Mouse (Mus musculus): ENCODE data around the gene Lmntd2. TPM values are rescaled to one million over a fixed set of nuclear protein-coding genes. Genes with fewer than 3 reads are reported as not detected.

Lmntd2 gene
- polyA plus RNA-seq, 3 experiments from 2014 or later: 4.6 to 11.3 (median 8.5) TPM

DNA sequence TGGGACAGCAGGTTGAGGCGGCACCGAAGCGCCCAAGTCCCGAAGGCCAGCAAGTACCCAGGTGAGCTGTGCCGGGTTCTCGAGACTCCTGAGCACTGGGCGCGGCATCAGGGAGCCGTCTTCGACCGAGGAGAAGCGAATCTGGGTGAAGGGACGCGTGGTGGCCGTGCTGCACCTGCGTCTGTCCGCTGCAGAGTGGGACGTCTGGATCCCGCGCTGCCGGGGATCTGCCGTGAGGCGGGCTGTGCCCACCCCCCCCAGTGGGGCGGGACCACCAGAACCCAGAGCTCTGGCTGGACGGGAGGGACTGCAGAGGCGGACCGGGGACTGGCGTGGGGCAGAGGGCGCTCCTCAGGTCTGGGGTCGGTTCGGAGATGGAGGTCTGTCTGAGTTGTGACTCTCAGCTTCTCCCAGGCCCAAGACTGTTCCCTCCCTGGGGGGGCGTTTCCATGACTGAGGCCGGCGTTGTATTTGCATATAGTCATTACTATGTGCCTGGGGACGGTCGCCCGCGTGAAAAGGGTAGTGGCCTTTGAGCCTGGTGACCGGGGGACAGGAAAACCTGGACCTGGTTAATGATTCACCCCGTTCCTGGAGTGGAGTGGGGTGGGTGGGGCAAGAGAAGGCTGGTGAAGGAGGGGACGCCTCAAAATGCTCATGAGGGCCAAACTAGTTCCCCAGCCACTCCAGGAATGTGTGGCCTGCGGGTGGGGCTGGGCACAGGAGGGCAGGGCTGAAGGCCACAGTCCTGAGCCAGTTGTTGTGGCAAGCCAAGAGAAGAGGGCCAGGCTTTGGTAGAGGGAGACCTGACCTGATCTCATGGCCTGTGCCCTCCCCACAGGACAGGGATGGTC is 2.2 kb upstream of the Lmntd2 start:
- peak; percentile 18 for ATAC-seq

DNA sequence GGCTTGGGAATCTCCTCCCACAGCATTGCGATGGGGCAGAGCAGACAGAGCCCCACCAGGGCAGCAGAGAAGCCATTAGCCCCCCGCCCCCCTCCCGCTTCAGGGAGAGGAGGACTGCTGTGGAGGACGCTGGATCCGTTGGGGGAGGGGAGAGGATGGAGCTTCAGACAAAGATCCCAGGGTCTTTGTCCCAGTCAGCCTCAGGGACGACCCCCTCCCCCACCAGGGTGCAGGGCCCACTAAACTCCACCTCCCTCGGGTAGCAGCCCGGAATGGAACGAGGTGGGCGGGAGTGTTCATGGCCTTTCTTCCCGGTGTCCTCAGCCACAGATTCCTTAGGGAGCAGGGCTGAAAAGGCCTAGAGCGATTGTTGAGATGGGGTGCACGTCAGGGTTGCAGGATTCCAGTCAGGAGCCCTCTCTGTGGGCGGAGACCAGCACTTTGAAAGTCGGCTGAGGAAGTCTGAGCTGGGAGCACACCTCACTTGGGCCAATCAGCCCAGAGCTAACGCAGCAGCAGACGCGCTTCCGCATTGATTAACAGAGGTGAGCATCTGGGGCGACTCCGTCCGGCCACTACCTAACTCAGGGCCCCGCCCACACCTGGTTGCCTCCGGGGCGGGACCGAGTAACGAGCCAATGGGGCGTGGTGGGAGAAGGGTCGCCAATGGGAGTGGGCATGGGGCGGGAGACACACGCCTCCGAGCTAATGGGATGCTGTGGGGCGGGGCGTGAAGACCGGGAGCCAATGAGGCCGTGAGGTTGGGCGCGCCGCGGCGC is 1.4 kb upstream of the Lmntd2 start, which contains the start of gene Rassf7:
Gene Rassf7, plus strand, starts transcription at position 760 of the 779 bp plus-strand sequence.
- ATAC-seq: peak; percentile 99

DNA sequence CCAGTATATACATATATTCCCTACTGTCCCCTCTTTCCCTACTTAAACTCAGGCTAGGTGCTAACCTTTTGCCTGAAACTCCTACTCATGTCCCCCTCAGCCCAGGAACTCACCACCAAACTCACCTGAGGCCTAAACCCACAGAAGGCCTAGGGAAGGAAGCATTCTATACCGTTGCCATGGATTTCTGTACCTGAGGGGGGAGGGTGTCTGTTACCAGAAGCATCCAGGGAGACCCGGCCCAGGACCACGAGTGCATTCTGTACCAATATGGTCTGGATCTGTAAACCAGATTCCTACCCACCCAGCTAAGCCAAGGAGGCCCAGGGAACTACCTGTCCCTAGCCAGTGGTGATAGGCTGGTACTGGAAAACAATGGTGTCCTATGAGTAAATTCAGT is 430 bp upstream of the Lmntd2 start:
- no peak for ATAC-seq

DNA sequence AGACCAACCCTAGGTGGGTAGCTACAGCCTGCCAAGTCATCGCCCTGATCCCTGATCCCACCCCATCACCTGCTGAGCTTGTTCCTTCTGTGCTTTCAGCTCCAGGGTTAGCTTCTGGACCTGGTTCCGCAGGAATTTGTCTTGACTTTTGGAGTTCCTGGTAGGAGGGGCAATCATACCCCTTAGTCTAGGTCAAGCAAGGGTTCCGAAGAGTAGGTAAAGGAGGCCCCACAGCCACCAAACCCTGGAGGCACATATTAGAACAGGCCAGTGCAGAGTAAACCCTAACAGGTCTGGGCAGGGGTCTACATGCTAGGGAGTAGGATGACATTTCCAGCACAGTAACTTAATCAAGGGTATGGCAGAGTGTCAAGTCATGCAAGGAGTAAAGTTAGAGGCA is 747 bp downstream of the Lmntd2 start:
- no peak for ATAC-seq

DNA sequence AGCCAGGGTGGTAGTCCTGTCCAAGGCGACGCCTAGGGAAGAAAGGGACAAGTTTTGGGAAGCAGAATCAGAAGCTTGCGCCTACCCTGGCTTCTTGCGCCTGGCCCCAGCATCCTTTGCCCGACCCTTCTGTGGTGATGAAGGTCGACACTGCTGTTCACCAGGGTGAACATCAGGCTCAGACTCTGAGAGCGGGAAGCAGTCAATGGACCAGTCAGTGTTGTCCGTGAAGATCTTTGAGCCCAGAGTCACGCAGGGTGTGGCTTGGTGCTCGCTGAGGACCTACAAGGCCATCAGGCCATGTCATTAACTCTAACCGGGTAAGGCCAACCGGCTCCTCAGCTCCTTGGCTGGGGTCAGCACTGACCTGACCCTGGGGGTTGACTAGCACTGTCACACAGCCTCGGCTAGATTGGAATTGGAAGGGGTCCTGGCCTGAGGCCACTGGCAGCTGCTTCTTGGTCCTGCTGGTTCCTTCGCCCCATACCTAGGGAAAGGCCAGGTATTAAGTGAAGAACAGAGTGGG is 3.2 kb downstream of the Lmntd2 start:
- no peak for ATAC-seq

DNA sequence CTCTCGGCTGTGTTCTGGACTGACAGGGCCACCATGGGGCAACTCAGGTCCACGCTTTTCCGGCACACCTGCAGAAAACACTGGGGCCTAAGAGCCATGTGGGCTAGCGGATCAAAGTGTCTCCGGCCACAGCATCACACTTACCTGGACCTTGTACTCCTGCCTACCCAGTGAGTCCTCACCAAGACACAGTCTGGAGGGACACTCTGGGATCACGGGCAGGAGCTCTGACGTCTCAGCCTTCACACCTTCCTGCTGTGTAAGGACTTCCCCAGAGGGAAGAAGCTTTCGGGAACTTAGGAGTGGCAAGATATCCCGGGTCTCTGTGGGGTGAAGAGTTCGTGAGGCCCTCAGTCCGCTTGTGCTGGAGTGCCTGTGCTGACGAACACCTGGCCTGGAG is 3.7 kb downstream of the Lmntd2 start:
- ATAC-seq: no peak

DNA sequence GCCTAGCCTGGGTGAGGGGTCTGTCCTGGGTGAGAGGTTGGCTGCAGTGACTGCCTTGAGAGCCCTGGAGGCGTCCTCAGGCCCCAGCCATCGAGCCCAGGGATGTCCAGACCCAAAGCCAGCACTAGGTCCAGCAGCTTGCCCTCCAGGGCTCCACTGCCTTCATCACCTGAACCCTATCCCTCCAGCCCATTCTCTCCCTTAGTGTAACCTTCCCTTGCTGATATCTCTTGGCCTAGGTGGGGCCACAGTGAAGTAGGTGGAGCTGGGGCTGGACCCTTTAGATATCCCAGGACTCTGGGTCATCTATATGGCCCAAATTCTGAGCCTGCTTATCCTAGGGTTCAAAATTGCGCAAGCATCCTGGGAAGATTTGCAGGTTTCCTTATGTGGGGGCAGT is 4.4 kb downstream of the Lmntd2 start:
- no peak for ATAC-seq

DNA sequence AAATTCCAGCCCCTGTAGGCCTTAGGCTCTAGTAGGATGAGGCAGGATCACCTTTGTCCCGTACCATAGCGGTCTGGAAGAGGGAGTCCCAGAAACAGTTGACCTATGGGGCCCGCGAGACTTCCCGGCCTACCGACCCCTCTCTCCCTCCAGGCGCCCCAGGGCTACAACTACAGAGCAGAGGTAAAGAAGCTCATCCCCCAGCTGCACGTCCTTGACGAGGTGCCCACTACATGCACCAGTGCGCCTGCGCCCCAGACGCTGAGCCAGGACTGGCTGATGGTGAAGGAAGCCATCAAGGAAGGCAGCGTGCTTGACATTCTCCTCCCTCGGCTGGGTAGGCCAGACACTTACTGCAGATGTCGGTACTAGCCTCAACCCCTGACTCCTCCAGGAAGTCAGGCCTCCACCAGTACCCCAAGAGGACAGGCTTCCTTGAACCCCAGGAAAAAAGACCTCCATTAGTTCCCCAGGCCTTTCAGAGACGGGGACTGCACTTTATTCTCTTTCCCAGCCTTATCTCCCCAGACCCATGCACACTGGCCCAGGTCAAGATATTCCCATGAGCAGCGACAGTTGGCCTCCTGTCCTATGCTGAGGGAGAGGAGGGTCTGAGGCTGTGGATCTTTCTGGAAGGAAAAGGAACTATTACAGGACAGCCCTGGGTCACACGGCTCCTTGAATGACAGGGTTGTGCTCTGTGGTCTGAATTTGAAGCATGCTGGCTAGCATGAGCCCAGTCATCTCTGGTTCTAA is 7.5 kb downstream of the Lmntd2 start:
- ATAC-seq: no peak

DNA sequence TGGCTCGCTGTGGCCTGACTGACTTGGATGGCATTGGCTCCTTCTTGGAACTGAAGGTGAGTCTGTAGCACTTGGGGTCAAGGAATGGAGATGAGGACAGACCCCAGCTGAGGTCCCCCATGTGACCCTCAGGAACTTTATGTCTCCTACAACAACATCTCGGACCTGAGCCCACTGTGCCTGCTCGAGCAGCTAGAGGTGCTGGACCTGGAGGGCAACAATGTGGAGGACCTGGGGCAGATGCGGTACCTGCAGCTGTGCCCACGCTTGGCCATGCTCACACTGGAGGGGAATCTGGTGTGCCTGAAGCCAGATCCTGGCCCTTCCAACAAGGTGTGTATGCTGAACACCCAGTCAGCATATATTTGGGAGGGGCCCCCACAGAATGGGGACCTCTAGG is 8.4 kb downstream of the Lmntd2 start:
- ATAC-seq: no peak

DNA sequence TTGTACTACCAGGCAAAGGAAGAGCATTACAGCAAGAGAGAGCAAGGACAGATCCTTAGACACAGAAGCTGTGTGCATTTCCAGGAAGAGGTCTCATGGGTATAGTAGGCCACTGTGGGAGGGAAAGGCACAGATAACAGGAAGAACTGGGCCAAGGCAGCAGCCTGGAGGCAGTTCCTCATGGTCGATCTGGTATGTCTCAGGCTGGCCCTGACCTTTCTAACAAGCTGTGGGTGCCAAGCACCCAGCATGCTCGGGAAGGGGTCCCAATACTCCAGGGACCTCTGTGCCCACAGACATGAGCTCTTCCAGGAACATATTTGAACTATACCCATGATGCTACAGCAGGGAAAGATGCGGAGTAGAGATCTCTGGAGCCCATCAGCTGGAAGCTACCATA is 9.3 kb downstream of the Lmntd2 start:
- no peak for ATAC-seq

DNA sequence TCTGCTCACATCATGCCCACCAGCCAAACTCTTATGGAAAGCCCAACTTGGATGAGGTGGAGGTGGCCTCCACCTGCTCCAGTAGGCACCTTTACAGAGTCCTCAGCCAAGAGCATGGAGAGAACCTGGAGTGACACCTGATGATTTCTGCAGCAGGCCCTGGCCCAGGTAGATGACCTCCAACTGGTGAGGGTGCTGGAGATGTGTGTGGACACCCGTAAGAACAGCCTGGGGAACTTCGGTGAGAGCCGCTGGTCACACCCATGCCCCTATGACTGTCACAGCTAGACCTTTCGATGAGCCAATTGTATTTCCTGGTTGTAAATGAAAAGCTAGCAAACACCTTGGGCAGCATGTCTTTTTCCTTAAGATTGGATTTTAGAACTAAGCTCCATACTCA is 15.8 kb downstream of the Lmntd2 start:
- ATAC-seq: no peak

DNA sequence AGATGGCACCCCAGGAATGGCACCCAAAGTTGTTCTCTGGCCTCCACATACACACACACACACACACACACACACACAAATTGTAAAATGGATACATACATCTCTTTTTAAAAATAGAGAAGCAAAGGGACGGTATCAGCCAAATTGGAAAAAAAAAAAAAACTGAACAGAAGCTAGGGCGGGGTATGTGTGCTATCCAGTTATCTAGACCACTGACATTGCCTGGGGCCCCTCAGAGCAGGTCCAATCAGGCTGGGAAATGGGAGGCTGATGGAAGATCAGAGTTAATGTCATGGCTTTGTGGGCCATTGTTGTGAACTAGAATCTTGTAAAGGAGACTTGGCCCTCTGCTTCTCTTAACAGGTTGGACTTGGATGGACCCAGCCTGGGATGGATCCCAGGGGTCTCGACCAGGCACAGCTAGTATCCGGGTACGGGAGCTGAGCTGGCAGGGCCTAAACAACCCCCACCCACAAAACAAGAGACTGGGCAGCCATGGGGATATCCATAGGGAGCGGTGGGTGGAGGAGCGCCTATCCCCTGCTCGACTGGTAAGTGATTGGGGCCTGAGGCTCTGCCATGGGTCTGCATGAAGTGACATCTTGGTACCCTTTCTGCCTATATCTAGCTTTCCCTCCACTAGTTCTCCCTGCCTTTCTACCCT is 17.1 kb downstream of the Lmntd2 start:
- ATAC-seq: no peak

DNA sequence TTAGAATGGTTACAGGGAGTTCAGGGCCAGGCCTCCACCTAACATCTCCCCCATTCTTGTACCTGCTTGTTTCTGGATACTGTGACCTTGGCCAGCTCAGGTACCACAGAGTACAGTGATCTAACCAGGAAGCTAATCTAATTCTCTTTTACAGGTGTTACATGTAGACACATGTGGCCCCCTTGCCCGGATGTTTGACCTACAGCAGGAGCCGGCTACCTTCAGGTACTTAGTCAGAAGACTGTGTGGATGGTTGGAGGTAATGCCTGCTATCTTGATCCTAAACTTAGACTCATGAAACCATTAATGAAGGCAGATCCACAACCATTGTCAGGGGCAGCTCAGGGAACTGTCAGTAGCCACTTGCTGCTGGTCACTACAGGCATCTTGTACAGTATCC is 18.1 kb downstream of the Lmntd2 start:
- no peak for ATAC-seq

DNA sequence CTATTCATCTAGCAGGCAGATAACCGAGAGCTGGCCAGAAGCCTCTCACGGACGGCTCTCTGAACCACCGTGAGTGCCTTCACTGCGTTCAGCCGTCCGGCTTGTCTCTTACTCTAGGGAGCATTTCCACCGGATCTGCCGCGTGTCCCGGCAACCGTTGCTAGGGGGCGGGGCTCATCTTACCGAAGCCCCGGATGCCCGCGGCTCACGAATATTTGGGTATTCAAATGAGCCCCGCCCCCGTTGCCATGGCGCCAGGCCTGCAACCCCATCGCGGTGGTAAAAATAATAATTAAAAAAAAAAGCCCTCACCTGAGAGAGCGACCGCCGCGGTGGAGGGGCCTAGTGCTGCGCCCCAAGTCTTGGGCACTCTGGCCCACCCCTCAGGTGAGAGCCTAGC is 19.1 kb downstream of the Lmntd2 start:
- ATAC-seq: peak; percentile 67

DNA sequence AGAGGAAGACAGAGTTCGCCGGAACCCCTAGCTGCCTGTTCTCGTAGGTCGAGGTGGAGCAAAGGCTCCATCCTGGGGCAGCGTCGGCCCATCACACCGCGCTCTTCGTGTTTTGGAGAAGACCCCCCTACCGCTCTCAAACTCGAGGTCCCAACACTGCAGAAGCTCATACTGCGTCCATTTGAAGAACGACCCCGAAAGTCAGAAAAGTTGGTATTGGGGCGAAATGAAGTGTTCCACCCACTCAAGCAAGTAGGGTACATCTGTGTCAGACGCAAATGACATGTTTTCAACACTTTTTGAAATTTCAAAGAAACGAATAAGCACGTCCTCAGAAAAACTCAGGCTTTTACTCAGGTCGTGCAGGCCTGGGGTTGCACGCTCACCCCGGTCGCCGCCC is 19.5 kb downstream of the Lmntd2 start:
- ATAC-seq: no peak

DNA sequence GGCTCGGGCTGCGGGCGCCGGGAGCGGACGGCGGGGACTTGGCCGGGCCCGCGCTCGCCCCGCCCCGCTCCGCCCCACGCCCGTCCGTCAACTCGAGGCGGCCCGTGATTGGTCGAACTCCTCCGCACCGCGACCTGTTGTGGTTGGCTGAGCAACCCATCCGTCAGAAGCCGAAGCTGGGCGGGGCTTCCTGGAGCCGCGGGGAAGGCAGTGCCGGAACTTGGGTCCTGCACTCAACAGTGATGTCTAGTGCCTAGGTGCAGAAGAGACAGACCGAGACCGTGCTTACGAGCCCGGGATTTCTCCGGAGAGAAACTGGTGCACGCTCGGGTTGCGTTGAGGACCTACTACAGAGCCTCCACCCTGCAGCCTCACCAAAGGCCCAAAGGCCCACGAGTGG is 19.9 kb downstream of the Lmntd2 start, which contains the start of the genes Hras and Lrrc56:
Gene Hras, minus strand, starts transcription at position 58 of the 400 bp plus-strand sequence.
Gene Lrrc56, plus strand, starts transcription at position 210 of the 400 bp plus-strand sequence.
- ATAC-seq: peak; percentile 97

DNA sequence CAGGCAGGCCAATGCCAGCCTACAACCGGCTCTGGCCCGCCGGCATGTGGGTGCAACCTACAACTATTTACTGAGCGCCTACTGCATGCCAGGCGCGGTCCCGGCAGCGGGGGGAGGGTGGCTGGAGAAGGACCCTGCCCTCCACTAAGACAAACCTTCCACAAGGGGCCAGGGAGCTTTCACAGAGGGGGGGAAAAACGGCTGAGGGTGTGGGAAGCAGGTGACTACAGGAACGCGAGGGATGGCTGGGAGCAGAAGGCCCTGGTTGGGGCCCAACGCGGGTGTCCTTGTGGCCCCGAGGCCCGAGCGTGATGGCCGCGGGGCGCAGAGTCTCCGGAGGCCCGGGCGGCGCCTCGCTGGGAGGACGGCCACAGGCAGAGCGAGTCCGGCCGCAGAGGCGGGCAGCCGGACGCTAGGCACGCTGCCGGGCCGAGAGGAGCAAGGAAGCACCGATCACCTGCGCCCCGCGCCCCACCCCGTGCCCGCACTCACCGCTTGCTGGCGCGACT is 20.5 kb downstream of the Lmntd2 start:
- no peak for ATAC-seq

DNA sequence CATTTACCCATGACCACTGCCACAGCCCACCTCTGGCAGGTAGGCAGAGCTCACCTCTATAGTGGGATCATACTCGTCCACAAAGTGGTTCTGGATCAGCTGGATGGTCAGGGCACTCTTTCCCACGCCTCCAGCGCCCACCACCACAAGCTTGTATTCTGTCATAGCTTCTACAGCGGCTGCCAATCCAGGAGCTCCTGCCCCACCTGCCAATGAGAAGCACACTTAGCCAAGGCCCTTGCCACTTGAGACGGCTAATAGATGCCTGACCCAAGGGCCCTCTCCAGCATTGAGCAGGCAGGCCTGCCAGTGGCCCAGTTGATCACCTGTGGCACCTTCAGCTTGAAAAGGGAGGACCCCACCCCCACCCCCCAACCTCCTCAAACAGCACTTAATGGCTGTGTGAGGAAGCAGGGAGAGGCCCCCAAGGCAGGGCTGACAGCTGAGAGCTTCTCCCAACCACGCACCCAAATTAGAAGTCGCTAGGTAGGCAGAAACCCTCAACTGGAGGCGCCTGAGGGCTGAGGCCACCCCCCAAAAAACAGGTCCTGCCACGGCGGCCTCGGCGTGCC is 21.0 kb downstream of the Lmntd2 start:
- no peak for ATAC-seq

DNA sequence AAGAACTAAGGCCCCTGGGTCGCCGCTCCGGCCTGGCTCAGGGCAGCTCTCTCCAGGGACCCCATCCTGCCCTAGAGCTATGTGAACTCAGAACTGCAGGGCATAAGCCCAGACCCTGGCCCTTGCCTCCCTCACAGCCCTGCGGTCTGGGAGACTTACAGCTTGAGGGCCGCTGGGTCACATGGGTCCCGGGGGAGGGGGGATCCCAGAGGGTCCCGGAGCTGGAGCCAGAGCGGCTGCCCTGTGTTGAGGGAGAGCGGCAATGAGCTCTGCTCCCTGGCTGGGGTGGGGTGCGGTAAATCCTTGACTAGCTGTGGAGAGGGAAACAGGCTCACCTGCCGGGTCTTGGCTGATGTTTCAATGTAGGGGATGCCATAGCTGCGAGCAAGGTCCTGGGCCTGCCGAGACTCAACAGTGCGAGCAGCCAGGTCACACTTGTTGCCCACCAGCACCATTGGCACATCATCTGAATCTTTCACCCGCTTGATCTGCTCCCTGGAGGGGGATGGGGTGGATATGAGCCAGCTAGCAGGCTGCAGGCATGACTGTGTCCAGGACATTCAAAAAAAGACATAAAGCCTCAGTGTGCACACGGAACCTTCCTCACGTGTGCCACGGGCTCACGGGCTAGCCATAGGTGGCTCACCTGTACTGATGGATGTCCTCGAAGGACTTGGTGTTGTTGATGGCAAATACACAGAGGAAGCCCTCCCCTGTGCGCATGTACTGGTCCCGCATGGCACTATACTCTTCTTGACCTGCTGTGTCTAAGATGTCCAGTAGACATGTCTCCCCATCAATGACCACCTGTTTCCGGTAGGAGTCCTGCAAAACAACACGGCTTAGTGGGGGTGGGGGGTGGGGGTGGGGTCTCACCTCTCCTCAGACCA is 21.8 kb downstream of the Lmntd2 start:
- no peak for ATAC-seq

DNA sequence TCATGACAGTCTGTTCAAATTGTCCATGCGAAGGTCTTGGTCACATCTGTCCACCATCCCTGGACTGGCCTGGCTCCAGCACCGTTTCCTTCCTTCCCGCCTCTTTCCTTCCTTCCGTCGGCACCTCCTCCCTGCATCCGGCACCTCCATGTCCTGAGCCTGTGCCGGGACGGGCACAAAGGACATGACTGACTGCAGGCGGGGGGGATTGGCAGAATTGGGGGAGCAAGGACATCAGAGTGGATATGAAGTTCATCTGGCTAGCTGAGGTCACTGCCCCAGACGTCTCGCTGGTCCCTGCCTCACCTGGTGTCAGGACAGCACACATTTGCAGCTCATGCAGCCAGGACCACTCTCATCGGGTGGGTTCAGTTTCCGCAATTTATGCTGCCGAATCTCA is 22.8 kb downstream of the Lmntd2 start:
- no peak for ATAC-seq

DNA sequence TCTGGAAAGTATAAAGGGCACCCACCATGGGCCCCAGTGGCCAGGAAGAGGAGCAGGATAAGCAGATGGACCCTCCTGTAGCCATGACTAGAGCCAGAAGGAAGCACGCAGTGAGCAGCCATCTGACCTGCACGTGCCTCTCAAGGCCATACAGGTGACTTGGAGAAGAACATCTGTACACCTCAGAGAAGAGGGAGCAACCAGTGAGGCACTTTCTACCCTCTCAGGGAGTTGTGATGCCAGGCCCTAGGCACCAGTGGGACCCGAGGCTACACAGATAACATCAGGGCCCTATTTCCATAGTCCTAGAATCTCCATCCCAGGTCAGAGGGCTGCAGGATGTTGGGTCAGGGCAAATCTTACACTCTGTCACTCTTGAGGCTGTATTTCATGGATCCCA is 23.7 kb downstream of the Lmntd2 start:
- ATAC-seq: no peak
